Mouse (Mus musculus) brain, embryonic 14.5 days (tissue): ENCODE measurements around the gene Mkks. TPM values are rescaled to one million over a fixed set of nuclear protein-coding genes. Genes with fewer than 3 reads are reported as not detected.
"Not testable (repeated sequence)": the region's sequence is repeated elsewhere in the genome, so short reads cannot be mapped to it uniquely, and the experiment has no call there.

Source experiments
- DNase-seq: peaks from one replicate; pipeline ENCODE4 v3.0.0-alpha.2; 2011; ENCODE audit warnings: low read depth
- CTCF ChIP-seq: fragments of 200-500 bp; IDR thresholded peaks from 2 replicates; pipeline ENCODE4 v1.5.1; 2012; ENCODE audit warnings: inconsistent platforms, mild to moderate bottlenecking, moderate library complexity, borderline replicate concordance; ENCODE audit not compliant: insufficient read depth, insufficient read length; ENCODE audit errors: extremely low read depth
- POLR2A ChIP-seq: fragments of 200-500 bp; IDR thresholded peaks from 2 replicates; pipeline ENCODE4 v1.6.1; 2012; ENCODE audit warnings: mild to moderate bottlenecking, inconsistent platforms, borderline replicate concordance; ENCODE audit not compliant: poor library complexity, insufficient read depth, insufficient read length, severe bottlenecking; ENCODE audit errors: extremely low read depth
- polyA plus RNA-seq: library from polyadenylated mRNA; depleted of rRNA; stranded (reverse); fragments of >200 nt; gene quantifications from 2 replicates; pipeline ENCODE4 v1.2.3, GENCODE M21; 2012

Mkks gene
- polyA plus RNA-seq, 1 experiment = 9.9 TPM

DNA sequence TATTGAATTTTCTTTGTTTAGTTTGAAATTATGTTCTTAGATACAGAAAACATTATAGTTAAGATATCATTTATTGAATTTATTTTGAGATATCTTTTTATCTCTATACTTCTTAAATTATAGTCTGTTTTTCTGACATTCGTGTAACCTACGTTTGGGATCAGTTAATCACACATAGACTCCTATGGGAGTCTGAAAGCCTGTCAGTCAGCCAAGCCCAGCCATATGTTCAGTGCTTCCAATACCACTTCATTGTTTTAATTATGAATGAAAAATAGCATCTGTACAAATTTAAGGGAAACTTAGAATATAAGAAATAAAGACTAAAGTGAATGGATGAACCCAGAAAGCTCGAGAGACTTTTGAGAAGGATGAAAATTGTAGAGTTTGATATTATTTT lies 17.4 kb upstream of the Mkks start:
- peak; percentile 62 for DNase-seq
- no peak for TF ChIP-seq POLR2A
- no peak for TF ChIP-seq CTCF

- DNase-seq = peak; percentile 20
- TF ChIP-seq CTCF (no peak), POLR2A (no peak)
Measured at GRCm38 (mm10) chr2:136896131-136896530, 4.9 kb upstream of the Mkks start.

DNA sequence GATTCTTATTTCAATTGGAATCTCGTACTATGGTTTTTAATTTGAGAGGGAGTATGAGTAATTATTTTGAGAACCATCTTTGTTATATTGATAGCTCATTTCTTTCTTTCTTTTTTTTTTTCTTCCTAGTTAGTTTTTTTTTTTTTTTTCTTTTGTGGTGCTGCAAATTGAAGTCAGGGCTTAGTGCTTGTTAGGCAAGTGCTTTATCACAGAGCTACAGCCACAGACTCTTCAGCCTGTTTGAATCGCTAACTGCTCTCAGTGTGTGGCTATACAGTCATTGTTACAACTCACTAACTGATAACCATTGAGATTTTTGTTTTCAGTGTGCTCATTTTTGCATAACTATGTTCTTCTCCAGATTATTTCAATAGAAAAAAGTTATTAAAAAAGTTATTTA lies 3.3 kb upstream of the Mkks start:
- TF ChIP-seq POLR2A = no peak
- no peak for TF ChIP-seq CTCF
- no peak for DNase-seq

DNA sequence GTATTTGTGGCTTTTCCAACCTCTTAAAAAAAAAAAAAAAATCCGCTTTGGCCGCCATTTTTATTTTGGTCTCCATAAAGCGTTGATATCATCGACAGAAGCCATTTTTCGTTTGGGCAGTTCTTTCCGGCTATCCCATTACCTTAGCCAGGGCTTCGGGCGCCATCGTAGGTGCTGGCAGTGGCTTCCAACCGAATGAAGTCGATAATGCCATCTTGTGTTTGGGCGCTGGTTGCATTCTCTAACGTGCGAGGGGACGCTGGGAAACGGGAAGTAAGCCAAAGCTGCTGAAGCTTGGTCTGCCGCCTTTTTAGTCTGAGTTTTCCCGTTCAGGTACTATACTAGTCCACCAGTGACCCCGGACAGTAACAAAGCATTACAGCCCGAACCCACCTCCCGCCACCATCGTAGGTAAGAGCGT lies 772 bp upstream of the Mkks start:
- peak; percentile 1; the same call in 1 of the 2 replicates for TF ChIP-seq CTCF
- TF ChIP-seq POLR2A = peak; percentile 51; the same call in 1 of the 2 replicates
- DNase-seq = peak; percentile 100

GRCm38 (mm10) chr2:136890716-136891067 lies 497 bp downstream of the Mkks start:
- DNase-seq = not testable (repeated sequence)

DNA sequence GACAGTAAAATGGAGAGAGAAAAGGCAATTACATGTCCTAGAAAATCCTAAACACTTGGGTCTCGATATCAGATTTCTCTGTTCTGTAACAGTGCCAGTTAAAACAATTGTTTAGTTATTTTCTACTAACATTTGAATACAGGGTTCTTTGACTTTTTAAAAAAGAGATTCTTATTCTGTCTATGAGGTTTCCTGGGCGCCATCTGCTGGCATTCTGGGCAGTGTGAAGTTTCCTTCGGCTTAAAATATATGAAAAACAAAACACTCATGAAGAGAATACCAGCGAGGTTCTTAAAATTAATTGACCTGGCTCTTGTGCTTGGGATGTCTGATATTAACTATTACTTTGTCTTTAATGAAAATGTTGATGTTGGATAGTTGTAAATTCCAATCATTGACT lies 4.3 kb downstream of the Mkks start:
- peak; percentile 66 for DNase-seq
- TF ChIP-seq POLR2A = no peak
- TF ChIP-seq CTCF = peak; percentile 52; the same call in 1 of the 2 replicates

GRCm38 (mm10) chr2:136885579-136885978 lies 5.6 kb downstream of the Mkks start, which contains the start of gene AL731706.2:
AL731706.2 (minus strand) TSS chr2:136885679.
- no peak for DNase-seq
- TF ChIP-seq CTCF = no peak
- TF ChIP-seq POLR2A = no peak

DNA sequence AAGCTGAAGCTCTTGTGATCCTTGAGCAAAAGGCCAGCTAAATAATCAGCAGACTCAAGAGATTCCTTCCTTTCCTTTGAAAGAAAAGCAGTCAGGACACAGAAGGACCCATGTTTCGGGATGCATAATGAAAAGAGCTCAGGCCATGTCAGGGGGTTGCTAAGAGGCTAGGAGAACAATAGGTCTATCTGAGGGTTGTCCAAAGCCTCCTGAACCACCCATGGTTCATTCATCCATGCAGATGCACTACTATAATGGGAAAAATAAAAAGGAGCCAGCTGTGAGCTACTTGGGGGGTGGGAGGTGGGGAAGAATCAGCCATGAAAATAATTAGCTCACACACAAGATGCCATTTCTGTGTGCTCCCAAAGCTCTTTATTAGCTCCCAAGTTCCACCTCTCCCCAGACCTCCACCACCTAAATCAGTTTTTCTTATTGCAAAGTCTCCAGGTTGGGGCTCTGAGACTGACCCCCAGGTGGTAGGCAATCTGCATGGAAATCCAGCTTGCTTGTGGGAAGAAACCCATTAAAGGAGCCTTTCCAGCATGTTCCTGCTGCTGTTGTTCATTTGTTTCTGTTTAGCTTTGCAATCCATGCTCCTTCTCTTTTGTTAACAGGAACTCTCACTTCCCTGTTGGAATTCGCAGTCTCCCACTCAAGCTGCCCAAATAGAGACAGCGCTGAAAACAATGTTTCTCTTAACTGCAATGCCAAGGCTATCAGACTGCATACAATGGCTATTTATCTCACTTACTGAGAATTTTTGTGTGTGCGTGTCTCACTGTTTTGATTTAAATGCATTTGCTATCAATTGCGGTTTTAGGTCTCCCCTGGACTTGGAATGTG lies 36.4 kb downstream of the Mkks start:
- peak; percentile 69 for DNase-seq
- no peak for TF ChIP-seq CTCF
- TF ChIP-seq POLR2A = no peak

GRCm38 (mm10) chr2:136850366-136850765 lies 40.8 kb downstream of the Mkks start:
- no peak for DNase-seq
- TF ChIP-seq POLR2A (no peak), CTCF (no peak)

DNA sequence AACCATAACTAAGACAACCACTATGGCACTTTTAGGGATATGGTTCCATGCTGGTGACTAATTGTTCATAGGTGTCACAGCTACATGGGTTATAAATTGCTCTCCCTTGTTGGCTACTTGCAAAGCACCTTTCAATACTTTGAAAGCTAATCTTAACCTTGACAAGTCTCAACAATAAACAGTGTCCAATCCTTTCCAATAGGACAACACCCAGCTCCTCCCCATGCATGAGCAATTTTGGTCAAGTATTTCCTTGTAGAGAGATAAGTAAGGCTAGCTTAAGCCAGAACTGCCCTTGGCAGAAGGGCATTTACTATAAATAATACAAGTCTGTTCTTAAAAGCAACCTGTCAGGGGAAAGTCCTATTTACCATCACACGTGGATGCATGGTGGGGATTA lies 53.2 kb downstream of the Mkks start:
- no peak for DNase-seq
- TF ChIP-seq CTCF (no peak), POLR2A (no peak)

DNA sequence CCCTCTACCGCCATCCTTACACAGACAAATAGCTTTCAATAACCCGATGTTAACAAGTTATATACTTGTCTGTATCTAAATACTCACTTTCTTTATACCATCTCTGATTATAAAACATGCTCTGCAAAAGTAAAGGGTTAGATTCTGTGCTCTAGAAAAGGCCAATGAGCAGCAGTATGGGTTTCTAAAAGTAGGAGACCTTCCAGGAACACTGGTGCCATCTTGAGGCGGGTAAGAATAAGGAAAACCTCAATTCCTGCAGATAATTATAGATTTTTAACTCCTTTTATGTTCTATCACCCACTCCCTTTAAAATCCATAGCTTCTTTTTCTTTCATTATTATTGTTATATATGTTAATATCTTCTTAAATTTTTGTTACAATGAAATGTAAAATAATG lies 55.3 kb downstream of the Mkks start:
- no peak for TF ChIP-seq POLR2A
- TF ChIP-seq CTCF = no peak
- DNase-seq = peak; percentile 53

DNA sequence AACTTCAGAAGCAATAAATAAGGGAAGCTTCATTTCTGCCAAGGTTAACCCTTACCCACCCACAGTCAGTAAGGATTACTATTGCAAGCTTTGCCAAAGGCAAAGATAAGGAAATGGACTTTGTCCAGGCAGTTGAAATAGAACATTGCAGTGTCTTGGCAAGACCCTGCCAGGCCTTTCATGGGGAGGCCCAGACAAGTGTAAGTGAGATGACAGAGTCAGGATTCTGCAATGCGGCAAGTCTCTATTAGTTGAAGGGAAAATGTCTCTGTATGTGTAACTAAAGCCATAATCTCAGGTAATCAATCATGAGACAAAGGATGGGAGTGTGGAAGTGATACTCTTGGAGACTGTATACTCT lies 56.5 kb downstream of the Mkks start:
- no peak for DNase-seq
- TF ChIP-seq CTCF (no peak), POLR2A (no peak)
